Mouse (Mus musculus): ENCODE data around the gene Plac9a. TPM values are rescaled to one million over a fixed set of nuclear protein-coding genes. Genes with fewer than 3 reads are reported as not detected.

Plac9a gene
- polyA plus RNA-seq, 1 experiment from 2014 or later, result 0.97 TPM

- Histone ChIP-seq H3K4me3 (peak overlapping the region; percentile 44), H3K4me1 (peaks cover 14% of the 10 kb centered on the region), H3K9me3 (no peaks in the 10 kb centered on the region), H3K9ac (peak overlapping the region; percentile 11; the same call in 1 of the 2 replicates), H3K27ac (no peak overlapping the region), H3K36me3 (replicated peaks) (no peaks in the 10 kb centered on the region), H3K4me2 (peak overlapping the region; percentile 89), H3K27me3 (replicated peaks) (peaks cover 31% of the 10 kb centered on the region)
- no peak for ATAC-seq (replicated peaks)
- WGBS, result 2% methylated on average over 12 of the region's 12 CpGs
These were observed 60.3 kb downstream of the Plac9a start for GRCm38 (mm10) chr14:25842688-25843003.

DNA sequence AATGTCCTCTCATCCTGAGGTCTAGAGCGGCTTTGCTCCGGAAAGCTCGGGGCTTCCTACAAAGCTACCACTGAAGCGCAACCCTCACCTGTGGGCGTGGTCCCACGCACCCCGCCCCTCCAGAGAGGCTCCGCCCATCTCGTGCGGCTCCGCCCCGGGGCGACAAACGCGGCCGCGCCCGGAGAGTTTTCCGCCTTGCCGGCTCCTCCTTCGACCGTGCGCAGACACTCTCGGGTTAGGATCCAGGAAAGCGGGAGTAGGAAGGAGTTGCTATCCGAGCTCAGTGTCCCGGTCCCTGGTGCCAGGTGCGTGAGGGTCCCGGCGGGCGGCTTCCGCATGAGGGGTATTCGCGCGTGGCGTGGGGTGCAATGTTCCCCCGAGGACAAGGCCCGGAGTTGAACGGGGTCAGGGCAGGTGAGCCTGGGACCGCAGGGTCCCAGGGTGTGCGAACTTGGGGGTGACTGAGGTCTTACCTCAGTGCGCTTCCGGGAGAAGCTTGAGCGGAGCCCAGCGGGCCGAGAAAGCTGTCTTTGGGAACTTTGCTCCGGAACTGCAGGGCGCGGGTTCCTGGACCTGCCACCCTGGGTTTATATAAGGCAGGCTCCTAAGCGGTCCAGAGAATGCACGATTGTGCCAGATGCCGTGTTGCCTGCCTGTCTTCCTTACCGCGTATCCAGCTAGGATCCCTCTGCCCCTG lies 60.8 kb downstream of the Plac9a start, which contains the start of gene Anxa11:
Anxa11 (plus strand) TSS at position 166 of the 697 bp plus-strand sequence.
- H3K36me3 ChIP-seq (replicated peaks), result no peaks in the 10 kb centered on the region
- H3K27ac ChIP-seq, result no peak within 1 kb of the TSS
- WGBS, result under 1% methylated on average over 54 of the region's 54 CpGs
- H3K4me2 ChIP-seq, result peak within 1 kb of the TSS; percentile 89
- peaks cover 14% of the 10 kb centered on the region for H3K4me1 ChIP-seq
- peak within 1 kb of the TSS; percentile 44 for H3K4me3 ChIP-seq
- H3K9me3 ChIP-seq, result no peaks in the 10 kb centered on the region
- no peak for ATAC-seq (replicated peaks)
- peak within 1 kb of the TSS; percentile 11; the same call in 1 of the 2 replicates for H3K9ac ChIP-seq
- peaks cover 31% of the 10 kb centered on the region for H3K27me3 ChIP-seq (replicated peaks)

- Histone ChIP-seq H3K9me3 (no peaks in the 10 kb centered on the region), H3K27ac (no peak overlapping the region), H3K4me1 (peaks cover 14% of the 10 kb centered on the region), H3K9ac (no peak overlapping the region), H3K27me3 (replicated peaks) (peaks cover 31% of the 10 kb centered on the region), H3K4me3 (peak overlapping the region; percentile 44), H3K4me2 (peak overlapping the region; percentile 89), H3K36me3 (replicated peaks) (no peaks in the 10 kb centered on the region)
- 1% methylated on average over 4 of the region's 4 CpGs for WGBS
- no peak for ATAC-seq (replicated peaks)
These were observed 61.3 kb downstream of the Plac9a start for GRCm38 (mm10) chr14:25841579-25841978.

DNA sequence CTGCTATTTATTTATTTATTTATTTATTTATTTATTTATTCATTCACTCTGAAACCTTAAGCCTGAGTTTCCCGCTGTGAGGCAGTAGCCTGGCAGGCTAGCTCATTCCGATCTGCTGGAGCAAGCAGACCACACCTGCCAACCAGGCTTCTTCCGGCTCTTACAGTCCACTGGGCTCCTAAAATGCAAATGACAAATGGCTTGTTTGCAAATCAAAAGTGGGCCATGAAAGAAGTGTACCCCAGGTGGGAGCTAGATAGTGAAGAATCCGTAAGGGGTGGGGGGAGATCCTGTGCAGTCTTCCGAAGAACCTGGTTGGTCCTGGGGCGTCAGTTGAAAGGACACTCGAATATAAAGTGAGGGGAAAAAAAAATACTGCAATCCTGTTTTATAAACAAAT lies 61.9 kb downstream of the Plac9a start:
- 18% methylated on average over 7 of the region's 7 CpGs for WGBS
- H3K27me3 ChIP-seq (replicated peaks), result peaks cover 31% of the 10 kb centered on the region
- no peaks in the 10 kb centered on the region for H3K9me3 ChIP-seq
- peaks cover 14% of the 10 kb centered on the region for H3K4me1 ChIP-seq
- ATAC-seq (replicated peaks), result no peak
- no peak overlapping the region for H3K27ac ChIP-seq
- H3K36me3 ChIP-seq (replicated peaks), result no peaks in the 10 kb centered on the region
- H3K4me3 ChIP-seq, result no peak overlapping the region
- no peak overlapping the region for H3K9ac ChIP-seq
- 0 out of 2 replicates have a peak overlapping the region, but pooled peaks have one; percentile 7 for H3K4me2 ChIP-seq

GRCm38 (mm10) chr14:25839791-25840190 lies 63.1 kb downstream of the Plac9a start:
- H3K9me3 ChIP-seq, result no peaks in the 10 kb centered on the region
- H3K27ac ChIP-seq, result no peak overlapping the region
- ATAC-seq (replicated peaks), result no peak
- H3K36me3 ChIP-seq (replicated peaks), result no peaks in the 10 kb centered on the region
- H3K27me3 ChIP-seq (replicated peaks), result peaks cover 31% of the 10 kb centered on the region
- H3K4me2 ChIP-seq, result no peak overlapping the region
- H3K4me1 ChIP-seq, result peaks cover 14% of the 10 kb centered on the region
- WGBS, result 78% methylated on average over 7 of the region's 7 CpGs
- H3K4me3 ChIP-seq, result no peak overlapping the region
- no peak overlapping the region for H3K9ac ChIP-seq

DNA sequence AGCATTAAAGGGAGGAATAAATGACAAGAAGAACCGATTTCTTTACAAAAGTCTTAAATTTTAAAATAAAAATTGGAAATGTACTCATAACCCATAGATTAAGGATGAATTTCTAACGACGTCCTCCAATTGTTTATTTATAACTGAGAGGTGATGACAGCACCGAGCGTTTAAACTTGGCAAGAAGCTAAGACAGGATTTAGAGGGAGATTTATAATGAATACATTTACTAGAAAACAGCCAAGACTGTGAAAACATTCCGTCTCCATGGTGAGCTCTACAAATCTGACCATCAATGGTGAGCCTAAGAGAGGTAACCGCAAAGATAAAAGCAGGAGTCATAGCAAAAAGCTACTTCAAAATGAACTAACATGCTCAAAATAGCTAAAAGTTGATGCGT lies 64.5 kb downstream of the Plac9a start:
- 42% methylated on average over 8 of the region's 8 CpGs for WGBS
- peaks cover 14% of the 10 kb centered on the region for H3K4me1 ChIP-seq
- ATAC-seq (replicated peaks), result no peak
- H3K27me3 ChIP-seq (replicated peaks), result peaks cover 21% of the 10 kb centered on the region
- no peaks in the 10 kb centered on the region for H3K9me3 ChIP-seq
- H3K9ac ChIP-seq, result no peak overlapping the region
- H3K4me2 ChIP-seq, result no peak overlapping the region
- no peak overlapping the region for H3K27ac ChIP-seq
- no peak overlapping the region for H3K4me3 ChIP-seq
- no peaks in the 10 kb centered on the region for H3K36me3 ChIP-seq (replicated peaks)

Other genes with a start within 250 kb of the Plac9a start
- 30.6 and 32.0 TPM in 2 replicates for gene Ppif, start 208.9 kb downstream of the Plac9a start, polyA plus RNA-seq (2015; fragmentation: Nextera tagmentation; extraction: Ambion mirVana)
- gene Zcchc24, start 134.1 kb downstream of the Plac9a start, polyA plus RNA-seq (2015; fragmentation: Nextera tagmentation; extraction: Ambion mirVana), result 12.3 and 14.2 TPM in 2 replicates
- gene Anxa11, start 60.9 kb downstream of the Plac9a start, polyA plus RNA-seq (2015; fragmentation: Nextera tagmentation; extraction: Ambion mirVana), result 2.5 and 2.6 TPM in 2 replicates
- 3.5 and 5.7 TPM in 2 replicates for gene Tmem254a, start 24.6 kb upstream of the Plac9a start, polyA plus RNA-seq (2015; fragmentation: Nextera tagmentation; extraction: Ambion mirVana)
- gene Cphx1, start 35.2 kb upstream of the Plac9a start, polyA plus RNA-seq (2015; fragmentation: Nextera tagmentation; extraction: Ambion mirVana), result not detected in 2 replicates
- 2.5 and 3.5 TPM in 2 replicates for gene Duxbl1, start 75.5 kb upstream of the Plac9a start, polyA plus RNA-seq (2015; fragmentation: Nextera tagmentation; extraction: Ambion mirVana)
- 9.2 and 9.3 TPM in 2 replicates for gene Gm9780, start 139.6 kb upstream of the Plac9a start, polyA plus RNA-seq (2015; fragmentation: Nextera tagmentation; extraction: Ambion mirVana)
- gene Tmem254c, start 164.3 kb upstream of the Plac9a start, polyA plus RNA-seq (2015; fragmentation: Nextera tagmentation; extraction: Ambion mirVana), result 22.5 and 27.3 TPM in 2 replicates
- not detected in 2 replicates for gene Cphx2, start 178.4 kb upstream of the Plac9a start, polyA plus RNA-seq (2015; fragmentation: Nextera tagmentation; extraction: Ambion mirVana)
- gene Cphx3, start 179.2 kb upstream of the Plac9a start, polyA plus RNA-seq (2015; fragmentation: Nextera tagmentation; extraction: Ambion mirVana), result not detected in 2 replicates
- gene Duxbl2, start 215.2 kb upstream of the Plac9a start, polyA plus RNA-seq (2015; fragmentation: Nextera tagmentation; extraction: Ambion mirVana), result 0.46 and 1.2 TPM in 2 replicates